Mouse (Mus musculus): ENCODE results near the gene Lpcat1. TPM values are rescaled to one million over a fixed set of nuclear protein-coding genes. Genes with fewer than 3 reads are reported as not detected.

Lpcat1 gene
- total and polyA plus RNA-seq, 2 experiments from 2014 or later = 75.7 to 191 TPM

DNA sequence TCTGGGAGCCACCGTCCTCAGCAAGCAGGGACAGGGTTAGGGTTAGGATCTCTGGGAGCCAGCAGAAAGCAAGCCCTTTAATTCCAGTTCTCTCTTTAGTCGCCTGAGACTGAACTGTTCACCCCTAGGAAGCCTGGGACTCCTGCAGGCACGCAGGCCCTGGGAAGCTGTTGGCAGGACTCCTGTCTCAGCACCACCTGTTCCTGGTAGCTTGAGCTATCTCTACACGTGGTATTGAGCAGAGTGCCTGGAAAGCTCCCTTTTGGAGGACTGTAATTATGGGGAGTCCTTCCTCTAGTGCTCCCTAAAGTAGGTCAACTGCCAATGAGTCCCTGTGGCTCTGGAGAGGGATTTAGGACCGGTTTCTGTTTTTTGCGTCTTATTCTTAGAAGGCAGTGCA lies 7.2 kb downstream of the Lpcat1 start:
- Histone ChIP-seq H3K4me3 (ENCODE audit: low read length) (no peak overlapping the region), H3K4me2 (ENCODE audit: low read depth, low read length) (no peak overlapping the region), H3K36me3 (ENCODE audit: insufficient read depth, low read length) (no peaks in the 10 kb centered on the region), H3K27me3 (ENCODE audit: insufficient read depth, low read length) (no peaks in the 10 kb centered on the region), H3K27ac (no peak overlapping the region), H3K9ac (replicated peaks; ENCODE audit: low read length) (no peak overlapping the region), H3K9me3 (ENCODE audit: low read length) (no peaks in the 10 kb centered on the region), H3K4me1 (ENCODE audit: insufficient read depth, low read length) (peaks cover 20% of the 10 kb centered on the region; the same call in 1 of the 2 replicates)
- 67% methylated on average over 6 of the region's 6 CpGs for WGBS
- no peak for DNase-seq (ENCODE audit: low spot score)
- no peak for ATAC-seq
- no peak for TF ChIP-seq CTCF (IDR thresholded peaks at IDR 0.05; ENCODE audit: low read depth)

DNA sequence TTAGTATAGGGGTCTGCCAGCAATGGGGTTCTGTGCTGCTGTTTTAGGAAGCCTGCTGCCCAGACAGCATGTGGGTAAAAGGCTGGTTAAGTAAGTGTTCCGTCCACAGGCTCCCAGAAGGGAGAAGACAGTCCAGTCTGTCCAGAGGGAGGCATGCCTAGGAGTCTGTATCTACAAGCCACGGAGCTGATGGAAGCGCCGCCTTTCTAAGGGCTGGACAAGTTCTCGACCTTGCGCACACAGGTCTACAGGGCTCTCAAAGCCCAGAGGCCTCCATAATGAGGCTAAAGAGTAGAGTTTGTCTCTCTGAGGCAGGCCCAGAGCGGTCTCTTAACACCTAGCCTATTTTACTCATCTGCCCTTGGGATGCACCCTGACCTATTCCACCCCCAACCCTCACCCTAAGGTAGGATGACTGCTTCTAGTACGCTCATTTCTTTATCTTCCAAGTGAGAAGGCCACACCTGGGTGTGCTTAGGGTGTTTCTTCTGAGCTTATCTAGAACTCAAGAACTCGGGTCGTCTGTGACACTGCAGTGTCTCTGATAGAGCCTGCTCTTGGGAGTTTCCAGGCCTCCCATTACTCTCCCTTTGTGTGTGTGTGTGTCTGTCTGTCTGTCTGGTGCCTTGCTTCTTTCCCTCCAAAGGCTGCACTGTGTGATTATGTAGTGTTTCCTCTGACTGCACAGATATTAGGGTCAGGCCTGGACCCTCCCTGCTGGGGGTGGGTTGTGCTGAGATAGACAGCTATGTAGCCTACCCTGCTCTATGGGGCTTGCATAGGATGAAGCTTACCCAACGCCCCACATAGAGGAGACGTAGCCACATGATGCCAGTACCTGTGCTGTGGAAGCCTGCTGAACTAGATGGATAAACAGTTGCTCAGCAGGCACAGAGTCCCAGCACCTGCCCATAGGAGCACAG lies 8.3 kb downstream of the Lpcat1 start:
- TF ChIP-seq CTCF (IDR thresholded peaks at IDR 0.05; ENCODE audit: low read depth) = no peak
- H3K27ac ChIP-seq = no peak overlapping the region
- no peak overlapping the region for H3K4me2 ChIP-seq (ENCODE audit: low read depth, low read length)
- ATAC-seq = no peak
- peaks cover 12% of the 10 kb centered on the region; the same call in 1 of the 2 replicates for H3K4me1 ChIP-seq (ENCODE audit: insufficient read depth, low read length)
- no peaks in the 10 kb centered on the region for H3K9me3 ChIP-seq (ENCODE audit: low read length)
- H3K9ac ChIP-seq (replicated peaks; ENCODE audit: low read length) = no peak overlapping the region
- H3K27me3 ChIP-seq (ENCODE audit: insufficient read depth, low read length) = no peaks in the 10 kb centered on the region
- DNase-seq (ENCODE audit: low spot score) = no peak
- no peak overlapping the region for H3K4me3 ChIP-seq (ENCODE audit: low read length)
- WGBS = 93% methylated on average over 12 of the region's 12 CpGs
- H3K36me3 ChIP-seq (ENCODE audit: insufficient read depth, low read length) = no peaks in the 10 kb centered on the region

DNA sequence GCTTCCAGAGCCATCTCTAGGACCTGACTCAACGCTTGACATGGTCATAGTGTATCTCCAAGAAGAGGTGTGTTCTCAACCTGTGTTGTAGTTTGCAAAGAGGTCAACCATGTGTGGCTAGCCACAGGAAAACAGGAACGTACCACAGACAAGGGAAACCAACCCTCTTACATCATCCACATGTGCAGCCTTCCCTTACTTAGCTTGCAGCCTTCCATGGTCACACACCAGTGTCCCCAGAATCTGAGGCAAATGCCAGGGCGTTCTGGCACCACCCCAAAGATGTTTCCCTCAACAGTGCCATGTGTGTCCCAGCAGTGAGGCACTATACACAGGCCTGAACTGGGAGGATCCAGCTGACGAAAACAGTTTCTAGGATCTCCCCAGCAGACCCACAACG lies 9.3 kb downstream of the Lpcat1 start:
- no peaks in the 10 kb centered on the region for H3K9me3 ChIP-seq (ENCODE audit: low read length)
- DNase-seq (ENCODE audit: low spot score) = no peak
- ATAC-seq = no peak
- H3K4me3 ChIP-seq (ENCODE audit: low read length) = no peak overlapping the region
- 87% methylated on average over 5 of the region's 5 CpGs for WGBS
- no peak for TF ChIP-seq CTCF (IDR thresholded peaks at IDR 0.05; ENCODE audit: low read depth)
- H3K9ac ChIP-seq (replicated peaks; ENCODE audit: low read length) = no peak overlapping the region
- no peaks in the 10 kb centered on the region for H3K27me3 ChIP-seq (ENCODE audit: insufficient read depth, low read length)
- H3K4me1 ChIP-seq (ENCODE audit: insufficient read depth, low read length) = 0 out of 2 replicates have a peak, but pooled peaks cover 7% of the 10 kb centered on the region
- H3K36me3 ChIP-seq (ENCODE audit: insufficient read depth, low read length) = no peaks in the 10 kb centered on the region
- H3K4me2 ChIP-seq (ENCODE audit: low read depth, low read length) = no peak overlapping the region
- H3K27ac ChIP-seq = no peak overlapping the region

DNA sequence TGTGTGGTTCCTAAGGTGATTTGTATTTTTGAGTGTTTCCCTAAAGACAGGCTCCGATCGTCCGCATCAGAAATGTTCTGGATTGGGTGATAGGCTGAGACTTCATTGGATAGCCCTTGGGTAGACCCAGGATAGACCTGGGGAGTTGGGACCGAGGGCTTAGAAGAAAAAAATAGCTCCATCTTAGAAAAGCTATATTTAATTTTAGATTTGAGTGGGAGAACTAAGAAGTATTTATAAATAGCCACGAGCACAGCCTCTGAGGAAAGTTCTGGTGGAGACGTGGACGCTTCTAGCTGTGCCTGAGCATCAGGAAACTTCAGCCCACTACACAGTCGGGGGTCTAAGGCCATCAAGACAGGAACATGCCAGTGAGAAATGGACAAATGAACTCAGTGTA lies 9.8 kb downstream of the Lpcat1 start:
- H3K36me3 ChIP-seq (ENCODE audit: insufficient read depth, low read length) = no peaks in the 10 kb centered on the region
- ATAC-seq (no peak), DNase-seq (ENCODE audit: low spot score) (no peak)
- H3K4me1 ChIP-seq (ENCODE audit: insufficient read depth, low read length) = 0 out of 2 replicates have a peak, but pooled peaks cover 7% of the 10 kb centered on the region
- WGBS = 87% methylated on average over 8 of the region's 8 CpGs
- H3K9ac ChIP-seq (replicated peaks; ENCODE audit: low read length) = no peak overlapping the region
- H3K27ac ChIP-seq = no peak overlapping the region
- H3K4me3 ChIP-seq (ENCODE audit: low read length) = no peak overlapping the region
- no peak overlapping the region for H3K4me2 ChIP-seq (ENCODE audit: low read depth, low read length)
- no peak for TF ChIP-seq CTCF (IDR thresholded peaks at IDR 0.05; ENCODE audit: low read depth)
- H3K9me3 ChIP-seq (ENCODE audit: low read length) = no peaks in the 10 kb centered on the region
- no peaks in the 10 kb centered on the region for H3K27me3 ChIP-seq (ENCODE audit: insufficient read depth, low read length)

DNA sequence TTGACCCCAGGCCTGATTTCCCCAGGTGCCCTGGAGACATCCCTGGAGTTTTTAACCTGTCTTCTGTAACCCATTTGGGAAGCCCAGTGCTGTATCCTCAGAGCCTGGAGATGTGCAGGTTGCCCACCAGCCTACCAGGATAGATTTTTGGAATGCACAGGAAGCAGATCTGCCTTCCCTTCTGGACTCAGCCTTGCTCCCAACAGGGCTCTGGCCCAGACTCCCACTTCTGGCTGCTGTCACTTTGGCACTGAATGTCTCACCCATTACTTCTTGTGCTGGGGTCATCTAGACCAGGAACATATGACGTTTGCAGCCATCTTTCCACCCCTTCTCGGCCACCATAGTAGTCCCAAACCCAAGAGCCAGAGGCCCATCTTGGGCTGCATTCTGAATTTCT lies 10.8 kb downstream of the Lpcat1 start:
- no peaks in the 10 kb centered on the region for H3K36me3 ChIP-seq (ENCODE audit: insufficient read depth, low read length)
- H3K27me3 ChIP-seq (ENCODE audit: insufficient read depth, low read length) = no peaks in the 10 kb centered on the region
- DNase-seq (ENCODE audit: low spot score) (no peak), ATAC-seq (no peak)
- H3K9me3 ChIP-seq (ENCODE audit: low read length) = no peaks in the 10 kb centered on the region
- H3K9ac ChIP-seq (replicated peaks; ENCODE audit: low read length) = no peak overlapping the region
- WGBS = 75% methylated on average over 2 of the region's 2 CpGs
- 0 out of 2 replicates have a peak, but pooled peaks cover 4% of the 10 kb centered on the region for H3K4me1 ChIP-seq (ENCODE audit: insufficient read depth, low read length)
- H3K4me2 ChIP-seq (ENCODE audit: low read depth, low read length) = no peak overlapping the region
- no peak overlapping the region for H3K27ac ChIP-seq
- H3K4me3 ChIP-seq (ENCODE audit: low read length) = no peak overlapping the region
- TF ChIP-seq CTCF (IDR thresholded peaks at IDR 0.05; ENCODE audit: low read depth) = no peak

DNA sequence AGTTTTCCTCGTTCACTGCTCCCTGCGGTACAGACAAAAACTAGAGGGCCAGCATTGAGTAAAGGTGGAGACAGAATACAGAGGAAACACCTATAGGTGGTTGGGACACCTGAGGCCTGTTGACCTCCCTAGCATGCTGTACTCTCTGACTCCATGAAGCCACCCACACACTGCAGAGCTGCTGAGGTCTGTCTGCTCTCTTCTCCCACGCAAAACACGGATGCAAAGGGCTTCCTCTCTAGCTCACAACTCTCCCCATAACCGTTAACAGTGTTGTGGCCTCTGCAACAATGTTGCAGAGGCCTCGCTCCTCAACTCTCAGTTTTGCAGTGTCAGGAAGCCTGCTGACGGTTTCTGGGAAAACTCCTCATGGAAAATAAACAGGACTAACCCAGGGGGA lies 15.5 kb downstream of the Lpcat1 start:
- Histone ChIP-seq H3K36me3 (ENCODE audit: insufficient read depth, low read length) (peaks cover 15% of the 10 kb centered on the region; the same call in 1 of the 2 replicates), H3K4me3 (ENCODE audit: low read length) (no peak overlapping the region), H3K4me1 (ENCODE audit: insufficient read depth, low read length) (0 out of 2 replicates have a peak, but pooled peaks cover under 1% of the 10 kb centered on the region), H3K27me3 (ENCODE audit: insufficient read depth, low read length) (no peaks in the 10 kb centered on the region), H3K27ac (no peak overlapping the region), H3K9ac (replicated peaks; ENCODE audit: low read length) (no peak overlapping the region), H3K4me2 (ENCODE audit: low read depth, low read length) (no peak overlapping the region), H3K9me3 (ENCODE audit: low read length) (no peaks in the 10 kb centered on the region)
- ATAC-seq = no peak
- no peak for DNase-seq (ENCODE audit: low spot score)
- 78% methylated on average over 7 of the region's 7 CpGs for WGBS
- TF ChIP-seq CTCF (IDR thresholded peaks at IDR 0.05; ENCODE audit: low read depth) = no peak

DNA sequence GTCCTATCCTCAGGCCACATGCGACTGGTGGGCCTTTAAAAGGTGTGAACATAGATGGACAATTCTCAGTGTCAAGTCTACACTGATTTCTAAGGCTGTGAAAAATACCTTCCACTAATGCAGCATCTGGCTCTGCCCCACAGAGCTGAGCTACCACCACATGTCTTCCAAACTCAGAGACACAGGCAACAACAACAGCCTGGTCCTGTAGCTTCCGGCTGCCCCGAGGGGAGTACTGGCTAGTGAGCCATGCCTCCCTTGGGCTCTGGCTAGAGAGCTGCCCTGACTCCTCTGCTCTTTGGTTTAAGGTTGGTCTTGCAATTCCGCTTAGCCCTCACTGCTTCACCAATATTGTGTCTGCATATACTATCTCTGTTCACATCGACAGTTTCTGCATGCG lies 16.3 kb downstream of the Lpcat1 start:
- Histone ChIP-seq H3K27ac (no peak overlapping the region), H3K27me3 (ENCODE audit: insufficient read depth, low read length) (no peaks in the 10 kb centered on the region), H3K9me3 (ENCODE audit: low read length) (no peaks in the 10 kb centered on the region), H3K4me2 (ENCODE audit: low read depth, low read length) (no peak overlapping the region), H3K9ac (replicated peaks; ENCODE audit: low read length) (no peak overlapping the region), H3K36me3 (ENCODE audit: insufficient read depth, low read length) (peaks cover 15% of the 10 kb centered on the region; the same call in 1 of the 2 replicates), H3K4me3 (ENCODE audit: low read length) (no peak overlapping the region), H3K4me1 (ENCODE audit: insufficient read depth, low read length) (no peaks in the 10 kb centered on the region)
- no peak for TF ChIP-seq CTCF (IDR thresholded peaks at IDR 0.05; ENCODE audit: low read depth)
- DNase-seq (ENCODE audit: low spot score) = no peak
- no peak for ATAC-seq
- 91% methylated on average over 6 of the region's 6 CpGs for WGBS

All from hindbrain, postnatal 0 days (tissue).